Mouse (Mus musculus): ENCODE results near the gene Olfr1062. TPM values are rescaled to one million over a fixed set of nuclear protein-coding genes. Genes with fewer than 3 reads are reported as not detected.

Gene Olfr1062
- polyA plus RNA-seq (2017; shearing (Covaris generic)): not detected

GRCm38 (mm10) chr2:86426649-86427048 lies at the start of gene Olfr1062:
Olfr1062 (minus strand) TSS chr2:86426749.

GRCm38 (mm10) chr2:86456169-86456568 lies 29.6 kb upstream of the Olfr1062 start, which contains the start of gene Olfr1066:
Olfr1066 (minus strand) TSS chr2:86456269.

GRCm38 (mm10) chr2:86450491-86450890 lies 23.9 kb upstream of the Olfr1062 start, which contains the start of gene Olfr1065:
Olfr1065 (minus strand) TSS chr2:86450591.

GRCm38 (mm10) chr2:86413950-86414349 lies 12.6 kb downstream of the Olfr1062 start, which contains the start of gene Olfr1061:
Olfr1061 (minus strand) TSS chr2:86414050.

GRCm38 (mm10) chr2:86388461-86388860 lies 38.1 kb downstream of the Olfr1062 start, which contains the start of gene Olfr1058:
Olfr1058 (minus strand) TSS chr2:86388561.

GRCm38 (mm10) chr2:86378293-86378692 lies 48.3 kb downstream of the Olfr1062 start, which contains the start of gene Olfr1057:
Olfr1057 (minus strand) TSS chr2:86378393.

Other genes with a start within 250 kb of the Olfr1062 start
- gene Olfr1044, start 248.9 kb downstream of the Olfr1062 start, polyA plus RNA-seq (2017; shearing (Covaris generic)): not detected
- gene Olfr52, start 241.1 kb downstream of the Olfr1062 start, polyA plus RNA-seq (2017; shearing (Covaris generic)): not detected
- not detected for gene Olfr1045, start 223.7 kb downstream of the Olfr1062 start, polyA plus RNA-seq (2017; shearing (Covaris generic))
- gene Olfr1046, start 207.4 kb downstream of the Olfr1062 start, polyA plus RNA-seq (2017; shearing (Covaris generic)): not detected
- gene Olfr1047, start 195.3 kb downstream of the Olfr1062 start, polyA plus RNA-seq (2017; shearing (Covaris generic)): not detected
- not detected for gene Olfr1048, start 186.5 kb downstream of the Olfr1062 start, polyA plus RNA-seq (2017; shearing (Covaris generic))
- gene Olfr1049, start 168.4 kb downstream of the Olfr1062 start, polyA plus RNA-seq (2017; shearing (Covaris generic)): not detected
- gene Olfr1051, start 147.7 kb downstream of the Olfr1062 start, polyA plus RNA-seq (2017; shearing (Covaris generic)): not detected
- gene Olfr1052, start 134.3 kb downstream of the Olfr1062 start, polyA plus RNA-seq (2017; shearing (Covaris generic)): not detected
- gene Olfr1053, start 111.5 kb downstream of the Olfr1062 start, polyA plus RNA-seq (2017; shearing (Covaris generic)): not detected
- not detected for gene Olfr1054, start 91.3 kb downstream of the Olfr1062 start, polyA plus RNA-seq (2017; shearing (Covaris generic))
- gene Olfr1055, start 76.5 kb downstream of the Olfr1062 start, polyA plus RNA-seq (2017; shearing (Covaris generic)): not detected
- gene Olfr1056, start 64.3 kb downstream of the Olfr1062 start, polyA plus RNA-seq (2017; shearing (Covaris generic)): not detected
- not detected for gene Olfr1057, start 48.4 kb downstream of the Olfr1062 start, polyA plus RNA-seq (2017; shearing (Covaris generic))
- not detected for gene Olfr1058, start 38.2 kb downstream of the Olfr1062 start, polyA plus RNA-seq (2017; shearing (Covaris generic))
- gene Olfr1061, start 12.7 kb downstream of the Olfr1062 start, polyA plus RNA-seq (2017; shearing (Covaris generic)): not detected
- gene Olfr1065, start 23.8 kb upstream of the Olfr1062 start, polyA plus RNA-seq (2017; shearing (Covaris generic)): not detected
- gene Olfr1066, start 29.5 kb upstream of the Olfr1062 start, polyA plus RNA-seq (2017; shearing (Covaris generic)): not detected
- not detected for gene Olfr228, start 60.6 kb upstream of the Olfr1062 start, polyA plus RNA-seq (2017; shearing (Covaris generic))
- not detected for gene Olfr1076, start 81.7 kb upstream of the Olfr1062 start, polyA plus RNA-seq (2017; shearing (Covaris generic))
- not detected for gene Olfr1079, start 115.7 kb upstream of the Olfr1062 start, polyA plus RNA-seq (2017; shearing (Covaris generic))
- gene Olfr1080, start 131.5 kb upstream of the Olfr1062 start, polyA plus RNA-seq (2017; shearing (Covaris generic)): not detected
- not detected for gene Olfr1082, start 172.2 kb upstream of the Olfr1062 start, polyA plus RNA-seq (2017; shearing (Covaris generic))
- not detected for gene Olfr1084, start 213.0 kb upstream of the Olfr1062 start, polyA plus RNA-seq (2017; shearing (Covaris generic))
- gene Olfr1085, start 235.3 kb upstream of the Olfr1062 start, polyA plus RNA-seq (2017; shearing (Covaris generic)): not detected